Mouse (Mus musculus): ENCODE data around the gene 3110009E18Rik.

The 3110009E18Rik gene

DNA sequence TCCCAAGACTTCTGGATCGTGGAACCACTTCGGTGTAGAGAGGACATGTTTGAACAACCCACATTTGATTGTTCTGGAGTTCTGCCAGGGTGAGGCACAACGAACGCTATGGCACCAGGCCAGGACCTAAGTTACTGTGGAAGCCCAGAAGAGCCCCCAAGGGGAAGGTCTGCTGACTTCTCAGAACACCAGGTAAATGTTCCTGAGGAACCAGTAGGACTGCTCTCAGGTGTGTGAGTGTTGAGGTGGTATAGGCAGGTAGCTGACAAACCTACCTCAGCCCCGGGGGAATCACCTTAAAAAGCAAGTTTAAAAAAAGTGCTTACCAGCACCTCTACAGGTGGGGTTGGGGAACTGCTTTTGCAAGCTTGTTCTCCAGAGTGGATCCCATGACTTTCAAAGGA, 15.4 kb upstream of the 3110009E18Rik start:
- DNase-seq (ENCODE audit: low spot score) = no peak

DNA sequence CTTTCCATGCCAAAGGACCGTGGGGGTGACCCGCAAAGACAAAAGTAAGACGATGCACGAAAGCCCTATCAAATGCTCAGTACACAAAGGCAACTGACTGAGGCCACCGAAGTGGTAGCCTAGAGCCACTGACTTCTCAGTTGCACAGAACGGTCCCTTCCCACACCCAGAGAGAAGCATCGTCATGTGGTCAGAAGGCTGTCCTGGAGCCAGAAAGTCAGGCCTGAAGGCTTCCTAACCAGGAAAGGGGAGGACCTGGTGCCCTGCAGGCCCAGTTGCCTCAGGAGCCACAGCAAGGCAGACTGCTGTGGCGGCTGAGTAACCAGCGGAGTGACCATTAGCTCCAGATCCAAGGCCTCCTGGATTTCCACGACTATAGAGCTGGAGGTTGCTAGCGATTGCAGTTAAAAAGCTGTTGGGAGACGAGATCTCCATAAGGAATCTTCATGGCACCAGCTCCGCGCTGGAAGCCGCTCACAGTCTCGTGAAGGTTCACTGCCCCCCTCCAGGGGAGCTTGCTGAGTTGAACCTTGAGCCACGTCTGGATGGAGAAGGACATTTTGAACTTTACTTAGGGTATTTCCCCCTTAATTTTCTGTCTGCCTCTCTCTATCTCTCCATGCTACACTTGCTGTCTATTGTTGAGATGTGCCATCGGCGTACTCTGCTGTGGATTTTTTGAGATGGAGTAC, 11.1 kb upstream of the 3110009E18Rik start:
- no peak for DNase-seq (ENCODE audit: low spot score)

DNA sequence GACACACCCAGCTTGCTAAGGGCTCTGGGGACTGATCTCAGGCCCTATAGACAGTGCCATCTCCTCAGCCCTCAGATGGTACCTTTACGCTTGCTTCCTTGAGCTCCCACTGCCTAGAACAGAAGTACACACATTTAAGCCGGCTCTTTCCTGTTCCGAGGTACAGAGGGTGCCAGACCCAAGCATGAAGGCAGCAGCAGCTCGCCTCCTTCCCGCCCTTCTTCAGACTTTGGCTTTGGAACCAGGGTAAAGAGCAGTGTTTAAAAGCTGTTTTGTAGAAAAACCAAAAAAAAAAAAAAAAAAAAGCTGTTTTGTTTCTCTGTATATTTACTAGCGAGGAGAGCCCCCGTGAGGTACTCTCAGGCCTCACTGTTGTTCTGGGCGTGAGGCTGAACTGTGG, 9.2 kb upstream of the 3110009E18Rik start:
- DNase-seq (ENCODE audit: low spot score) = no peak

GRCm38 (mm10) chr1:120112251-120113187, 8.5 kb upstream of the 3110009E18Rik start:
- DNase-seq (ENCODE audit: low spot score) = no peak

GRCm38 (mm10) chr1:120115671-120116081, 5.3 kb upstream of the 3110009E18Rik start:
- no peak for DNase-seq (ENCODE audit: low spot score)

GRCm38 (mm10) chr1:120116106-120116505, 4.9 kb upstream of the 3110009E18Rik start:
- DNase-seq (ENCODE audit: low spot score) = no peak

DNA sequence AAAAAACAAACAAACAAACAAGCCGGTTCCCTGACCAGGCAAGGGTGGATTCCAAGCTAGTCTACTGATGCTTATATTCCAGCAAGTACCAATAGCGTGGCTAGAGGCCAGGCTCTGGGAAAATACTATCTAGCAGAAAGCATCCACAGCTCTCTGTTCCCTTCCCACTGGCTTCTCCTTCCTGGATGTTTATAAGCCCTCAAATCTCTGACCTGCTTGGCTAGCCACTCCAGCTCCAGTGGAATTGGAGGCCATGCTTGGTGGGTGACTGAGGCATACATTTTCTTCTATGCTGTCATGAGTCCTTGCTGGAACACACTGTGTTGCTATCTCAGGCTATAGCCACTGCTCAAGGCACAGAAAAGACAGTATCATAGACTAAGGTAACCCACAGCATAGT, 2.1 kb upstream of the 3110009E18Rik start:
- no peak for DNase-seq (ENCODE audit: low spot score)

DNA sequence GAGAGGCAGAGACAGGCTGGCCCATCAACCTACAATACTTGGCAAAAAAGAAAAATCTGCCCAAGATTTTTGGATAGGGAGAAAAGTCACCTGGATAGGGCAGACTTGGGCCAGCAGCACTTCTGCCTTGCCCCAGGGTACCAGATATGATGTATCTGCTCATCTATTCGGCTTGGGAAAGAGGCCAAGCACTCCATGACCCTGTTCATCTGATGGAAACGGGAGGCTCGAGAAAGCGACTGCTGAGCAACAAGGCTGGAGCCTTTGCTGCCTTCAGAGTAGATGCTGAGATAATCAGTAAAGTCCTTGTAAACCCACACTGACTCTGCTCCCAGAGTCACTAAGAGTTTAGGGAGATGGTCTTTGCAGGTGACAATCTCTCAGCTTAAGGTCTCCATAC, 1.6 kb upstream of the 3110009E18Rik start:
- no peak for DNase-seq (ENCODE audit: low spot score)

DNA sequence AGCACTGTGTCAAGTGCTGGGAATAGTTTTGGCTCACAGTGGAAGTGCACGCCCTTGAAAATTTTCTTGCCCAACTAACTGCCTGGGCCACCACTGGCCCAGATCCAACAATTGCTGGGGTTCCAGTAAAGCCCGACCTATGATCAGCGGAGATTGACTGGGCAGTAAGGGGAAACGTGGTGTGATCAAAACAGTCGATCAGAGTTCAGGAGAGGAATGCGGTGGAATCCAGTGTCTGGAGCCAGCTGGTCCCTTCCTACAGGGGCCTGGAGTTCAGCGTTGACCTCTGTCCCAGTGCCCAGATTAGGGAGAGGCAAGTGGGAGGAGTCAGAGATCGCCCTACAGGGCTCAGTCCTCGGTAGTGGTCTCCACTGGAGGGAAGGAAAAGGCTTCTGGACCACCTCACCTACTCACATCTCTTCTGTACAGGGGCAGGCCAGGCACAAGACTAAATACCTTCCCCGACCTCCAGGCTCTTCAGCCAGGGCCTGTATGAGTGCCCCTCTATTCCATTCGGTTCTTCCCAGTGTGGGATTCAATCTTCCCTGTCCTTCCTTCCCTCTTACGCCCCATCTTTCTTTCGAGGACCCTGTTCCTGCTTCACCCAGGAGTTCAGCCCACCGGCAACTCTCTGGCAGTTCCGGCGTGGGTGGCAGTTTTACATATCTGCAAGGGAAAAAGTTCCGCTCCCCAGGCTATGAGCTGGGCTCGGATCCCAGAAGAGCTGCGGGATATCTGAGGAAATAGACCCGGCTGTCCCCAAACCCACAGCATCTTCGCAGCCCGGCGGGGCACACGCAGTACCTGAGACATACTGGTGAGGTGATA, 632 bp upstream of the 3110009E18Rik start:
- no peak for DNase-seq (ENCODE audit: low spot score)

GRCm38 (mm10) chr1:120121930-120122530, 1.0 kb downstream of the 3110009E18Rik start:
- DNase-seq (ENCODE audit: low spot score) = no peak

- DNase-seq (ENCODE audit: low spot score) = no peak
Measured at GRCm38 (mm10) chr1:120122634-120123383, 1.8 kb downstream of the 3110009E18Rik start.

GRCm38 (mm10) chr1:120124839-120125238, 3.9 kb downstream of the 3110009E18Rik start:
- no peak for DNase-seq (ENCODE audit: low spot score)

DNA sequence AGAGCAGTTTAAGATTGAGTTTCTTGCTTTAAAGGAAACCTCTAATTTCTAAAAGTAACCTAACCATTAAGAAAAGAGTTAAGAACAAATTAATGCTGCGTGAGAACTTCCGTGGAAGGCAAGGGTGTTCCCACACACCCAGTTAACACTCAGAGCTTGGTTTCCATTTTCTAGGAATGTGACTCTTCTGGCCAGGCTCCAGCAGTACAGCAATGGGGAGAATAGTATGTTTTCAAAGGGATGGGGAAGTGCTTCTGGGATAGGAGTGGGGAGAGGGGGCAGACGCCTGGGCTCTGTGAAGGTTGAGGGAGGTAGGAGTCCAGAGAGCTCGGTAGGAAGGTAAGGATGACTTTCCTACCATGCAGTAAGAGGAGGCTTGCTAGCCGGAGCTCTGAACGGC, 4.5 kb downstream of the 3110009E18Rik start:
- DNase-seq (ENCODE audit: low spot score) = no peak

DNA sequence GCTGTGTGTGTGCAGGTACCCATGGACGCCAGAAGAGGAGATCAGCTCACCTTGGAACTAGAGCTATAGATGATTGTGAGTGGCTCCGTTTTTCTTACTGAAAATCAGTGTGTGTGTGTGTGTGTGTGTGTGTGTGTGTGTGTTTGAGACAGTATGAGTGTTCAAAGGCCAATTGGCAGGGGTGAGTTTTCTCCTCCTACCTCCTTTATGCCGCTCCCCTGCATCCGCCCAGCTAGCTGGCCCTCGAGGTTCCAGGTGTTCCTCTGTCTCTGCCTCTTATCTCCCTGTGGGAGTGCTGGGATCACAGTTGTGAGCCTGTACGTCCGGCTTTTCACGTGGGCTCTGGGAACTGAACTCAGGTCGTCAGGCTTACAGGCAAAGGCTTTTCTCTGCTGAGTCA, 5.3 kb downstream of the 3110009E18Rik start:
- DNase-seq (ENCODE audit: low spot score) = no peak

DNA sequence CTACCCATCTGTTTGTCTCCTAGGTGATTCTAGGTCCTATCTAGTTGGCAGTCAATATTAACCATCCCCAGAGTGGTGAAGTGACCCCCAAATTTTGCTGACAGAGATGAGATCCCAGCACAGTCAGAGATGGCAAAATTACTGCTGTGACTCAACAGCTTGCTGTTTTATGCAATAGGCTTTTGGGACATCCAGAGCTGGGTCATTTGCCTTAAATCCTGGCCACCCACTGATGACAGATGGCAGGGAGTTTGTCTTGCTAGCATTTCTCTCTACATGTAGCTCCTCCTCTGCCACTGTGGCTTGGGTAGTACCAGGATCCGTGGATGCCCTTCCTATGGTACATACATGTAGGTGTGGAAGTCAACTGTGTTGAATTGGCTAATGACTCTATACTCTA, 11.4 kb downstream of the 3110009E18Rik start:
- no peak for DNase-seq (ENCODE audit: low spot score)

- DNase-seq (ENCODE audit: low spot score) = no peak
Measured at GRCm38 (mm10) chr1:120135934-120136786, 15.2 kb downstream of the 3110009E18Rik start.

DNA sequence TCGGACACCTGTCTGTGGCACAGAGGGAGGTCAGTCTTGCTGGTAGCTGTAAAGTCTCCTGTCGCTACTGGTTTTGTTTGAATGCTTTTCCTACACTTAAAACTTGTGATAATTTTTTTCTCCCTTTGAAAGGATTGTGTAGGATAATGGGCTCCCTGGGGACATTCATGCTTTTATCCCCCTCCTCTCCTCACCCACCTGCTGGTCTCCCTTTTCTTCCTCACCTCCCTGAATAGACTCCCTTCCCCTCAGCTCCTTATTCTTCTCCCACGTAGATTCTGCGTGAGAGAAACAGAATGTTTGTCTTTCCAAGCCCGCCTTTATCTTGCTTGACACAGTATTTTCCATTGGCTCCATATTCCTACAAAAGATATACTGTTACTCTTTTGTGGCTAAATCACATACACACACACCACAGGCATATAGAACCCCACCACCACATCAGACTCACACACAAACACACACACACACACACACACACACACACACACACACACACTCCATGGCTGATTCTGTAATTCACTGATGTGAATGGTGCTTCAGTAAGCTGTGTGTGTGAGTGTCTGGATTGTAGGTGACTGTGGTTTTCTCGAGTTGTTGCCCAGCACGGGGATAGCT, 18.0 kb downstream of the 3110009E18Rik start:
- no peak for DNase-seq (ENCODE audit: low spot score)

GRCm38 (mm10) chr1:120140144-120140693, 19.2 kb downstream of the 3110009E18Rik start:
- DNase-seq (ENCODE audit: low spot score) = no peak

GRCm38 (mm10) chr1:120142551-120142950, 21.6 kb downstream of the 3110009E18Rik start:
- no peak for DNase-seq (ENCODE audit: low spot score)

Measured in spleen, adult 12 weeks (tissue).